Mouse (Mus musculus) adrenal gland, postnatal 25 days (tissue): Measurements from ENCODE around the gene Gm10799. TPM values are rescaled to one million over a fixed set of nuclear protein-coding genes. Genes with fewer than 3 reads are reported as not detected.
A peak's percentile ranks its signal among the peaks of the same experiment; 100 is the strongest.
"Not testable (repeated sequence)": the region's sequence is repeated elsewhere in the genome, so short reads cannot be mapped to it uniquely, and the experiment has no call there.

ENCODE experiments used
- DNase-seq: peaks from one replicate; pipeline ENCODE4 v3.0.0; 2021; ENCODE audit warnings: mixed read lengths
- long read RNA-seq: library from polyadenylated mRNA; stranded (forward); transcript quantifications from one replicate; pipeline ENCODE4 v2.0.0, GENCODE M21; 2021
- total RNA-seq: library from RNA; stranded (reverse); gene quantifications from 2 replicates; pipeline ENCODE4 v1.2.3, GENCODE M21; 2021

Gene Gm10799
- total RNA-seq: not detected in 2 replicates
- long read RNA-seq: 0 reads

GRCm38 (mm10) chr2:104068450-104068849, at the start of gene Gm10799:
Gene Gm10799 (minus strand): TSS chr2:104068550.
- DNase-seq: not testable (repeated sequence)

GRCm38 (mm10) chr2:104117173-104117572, 48.8 kb upstream of the Gm10799 start:
- not testable (repeated sequence) for DNase-seq

GRCm38 (mm10) chr2:104114898-104115297, 46.5 kb upstream of the Gm10799 start:
- DNase-seq: peak; percentile 32

GRCm38 (mm10) chr2:104113563-104113962, 45.2 kb upstream of the Gm10799 start:
- DNase-seq: not testable (repeated sequence)

- DNase-seq: not testable (repeated sequence)
These were observed 42.9 kb upstream of the Gm10799 start for GRCm38 (mm10) chr2:104111170-104111797.

GRCm38 (mm10) chr2:104110031-104110430, 41.7 kb upstream of the Gm10799 start:
- DNase-seq: no peak

GRCm38 (mm10) chr2:104109528-104109927, 41.2 kb upstream of the Gm10799 start:
- no peak for DNase-seq

- DNase-seq: not testable (repeated sequence)
These were observed 40.7 kb upstream of the Gm10799 start for GRCm38 (mm10) chr2:104109021-104109420.

GRCm38 (mm10) chr2:104104800-104105199, 36.5 kb upstream of the Gm10799 start:
- DNase-seq: no peak

GRCm38 (mm10) chr2:104099946-104100345, 31.6 kb upstream of the Gm10799 start:
- no peak for DNase-seq

- no peak for DNase-seq
These were observed 30.9 kb upstream of the Gm10799 start for GRCm38 (mm10) chr2:104099231-104099585.

- no peak for DNase-seq
These were observed 30.3 kb upstream of the Gm10799 start for GRCm38 (mm10) chr2:104098529-104099230.

- not testable (repeated sequence) for DNase-seq
These were observed 29.0 kb upstream of the Gm10799 start for GRCm38 (mm10) chr2:104097396-104097795.

GRCm38 (mm10) chr2:104096796-104097195, 28.4 kb upstream of the Gm10799 start:
- DNase-seq: not testable (repeated sequence)

GRCm38 (mm10) chr2:104096256-104096655, 27.9 kb upstream of the Gm10799 start:
- DNase-seq: no peak

GRCm38 (mm10) chr2:104095741-104096213, 27.4 kb upstream of the Gm10799 start, which contains the start of gene Cd59a:
Gene Cd59a (plus strand): TSS chr2:104095801.
- peak; percentile 86 for DNase-seq

- DNase-seq: no peak
These were observed 25.0 kb upstream of the Gm10799 start for GRCm38 (mm10) chr2:104093305-104093704.

GRCm38 (mm10) chr2:104087562-104087961, 19.2 kb upstream of the Gm10799 start:
- DNase-seq: not testable (repeated sequence)

- DNase-seq: not testable (repeated sequence)
These were observed 15.7 kb upstream of the Gm10799 start for GRCm38 (mm10) chr2:104084027-104084426.

- DNase-seq: no peak
These were observed 14.1 kb upstream of the Gm10799 start for GRCm38 (mm10) chr2:104082474-104082873.

GRCm38 (mm10) chr2:104081436-104082050, 13.2 kb upstream of the Gm10799 start:
- DNase-seq: not testable (repeated sequence)

GRCm38 (mm10) chr2:104078285-104078684, 9.9 kb upstream of the Gm10799 start:
- DNase-seq: not testable (repeated sequence)

- peak; percentile 51 for DNase-seq
These were observed 1.4 kb upstream of the Gm10799 start, which contains the start of gene Cd59b for GRCm38 (mm10) chr2:104069704-104070185. Gene Cd59b (plus strand): TSS chr2:104069849.
